ENCODE assay signal across 22 mouse cellular contexts in the genomic region with DNA sequence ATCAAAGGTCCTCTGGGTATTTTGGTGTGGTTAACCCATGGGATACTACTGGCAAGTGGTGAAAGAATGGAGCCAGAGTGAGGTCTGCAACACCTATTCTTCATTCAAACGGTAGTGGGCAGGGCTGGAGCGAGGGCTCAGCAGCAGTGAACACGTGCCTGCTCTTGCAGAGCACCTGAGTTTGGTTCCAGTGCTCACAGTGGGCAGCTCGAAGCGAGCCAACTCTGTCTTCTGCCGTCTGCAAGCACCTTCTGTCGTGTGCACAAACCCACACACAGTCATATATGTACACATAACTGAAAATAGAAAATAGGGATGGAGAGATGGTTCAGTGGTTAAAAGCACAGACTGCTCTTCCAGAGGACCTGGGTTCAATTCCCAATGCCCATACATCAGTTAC.
DNase-seq lines count a peak whose midpoint lies in the region; ATAC-seq and TF ChIP-seq lines count a peak whose summit lies in the region.
"Had no signal": no experiment of that assay in that cellular context is flagged by ENCODE, and none has a peak within 500 bp of the region (broad histone marks: within the 10 kb centered on the region; RNA-seq: fewer than 3 reads in every experiment).

No protein-coding gene starts in this region.

- WGBS in cerebellum, adult 2 months = 18% methylated on average over 7 of the region's 7 CpGs
- WGBS in intestine, postnatal 0 days = 86% methylated on average over 7 of the region's 7 CpGs

- no peaks in the 10 kb centered on the region; the same call in 1 of the 2 replicates for H3K4me1 ChIP-seq in cerebellum, adult 2 months (ENCODE audit: control insufficient read depth, insufficient read depth, low read length)
- H3K4me1 ChIP-seq in intestine, postnatal 0 days (replicated peaks; ENCODE audit: control insufficient read depth, insufficient read depth, low read length) = no peaks in the 10 kb centered on the region
- H3K4me1 ChIP-seq: embryonic facial prominence, embryonic 10.5 days; forebrain, embryonic 15.5 days; heart, embryonic 15.5 days; intestine, embryonic 15.5 days had no signal

- TF ChIP-seq CTCF in cerebellum, adult 2 months (IDR thresholded peaks at IDR 0.05; ENCODE audit: borderline replicate concordance, insufficient read depth, low read depth, low read length) = peak; percentile 29; the same call in 1 of the 2 replicates
- no peak for TF ChIP-seq CTCF in intestine, postnatal 0 days (IDR thresholded peaks at IDR 0.05; ENCODE audit: low read depth)

- DNase-seq in left cerebral cortex, postnatal 4 days = peak; percentile 65
- no peak for DNase-seq in left cerebral cortex, adult 18-20 months (ENCODE audit: low spot score in 2 of 2)
- peak; percentile 37 to 69 for DNase-seq in cerebellum, adult 2 months
- DNase-seq in cerebellum, postnatal 10 days = peak; percentile 88 to 93
- no peak for DNase-seq in thymus, postnatal 0 days (ENCODE audit: low spot score)
- no peak for DNase-seq in kidney, adult 11 months
- DNase-seq: adrenal gland, adult 2 months; adrenal gland, postnatal 25 days; gastrocnemius, postnatal 10 days; heart, adult 2 months; heart, postnatal 14 days; kidney, adult 8-10 months had no signal

- intact Hi-C loops in left cerebral cortex, postnatal 4 days (cut with DNase I) = no loop called here

- H3K36me3 ChIP-seq in intestine, postnatal 0 days (ENCODE audit: control insufficient read depth, insufficient read depth) = no peaks in the 10 kb centered on the region
- H3K36me3 ChIP-seq: embryonic facial prominence, embryonic 10.5 days; forebrain, embryonic 10.5 days; forebrain, embryonic 15.5 days; heart, embryonic 15.5 days; hindbrain, embryonic 10.5 days; intestine, embryonic 15.5 days had no signal

- no peaks in the 10 kb centered on the region for H3K9me3 ChIP-seq in intestine, postnatal 0 days (ENCODE audit: control insufficient read depth)
- H3K9me3 ChIP-seq: embryonic facial prominence, embryonic 10.5 days; forebrain, embryonic 10.5 days; forebrain, embryonic 15.5 days; heart, embryonic 15.5 days; intestine, embryonic 15.5 days had no signal

- H3K4me3 ChIP-seq in cerebellum, adult 2 months (replicated peaks; ENCODE audit: insufficient read depth, low read depth, low read length) = no peak overlapping the region
- H3K4me3 ChIP-seq in intestine, postnatal 0 days (ENCODE audit: low read depth, low read length) = no peak overlapping the region
- H3K4me3 ChIP-seq: embryonic facial prominence, embryonic 10.5 days; erythroblast, embryonic 14.5 days; forebrain, embryonic 10.5 days; forebrain, embryonic 15.5 days; heart, adult 2 months; heart, embryonic 15.5 days; hindbrain, embryonic 10.5 days; intestine, embryonic 15.5 days had no signal

- H3K9ac ChIP-seq in intestine, postnatal 0 days (ENCODE audit: low read depth, low read length) = no peak overlapping the region
- H3K9ac ChIP-seq: forebrain, embryonic 15.5 days; heart, embryonic 15.5 days; hindbrain, embryonic 14.5 days; intestine, embryonic 15.5 days had no signal

- no peak overlapping the region for H3K4me2 ChIP-seq in intestine, postnatal 0 days (replicated peaks; ENCODE audit: low read depth)
- H3K4me2 ChIP-seq: forebrain, embryonic 15.5 days; heart, embryonic 11.5 days; heart, embryonic 15.5 days; hindbrain, embryonic 14.5 days; intestine, embryonic 15.5 days had no signal

- TF ChIP-seq POLR2A in cerebellum, adult 2 months (IDR thresholded peaks at IDR 0.05; ENCODE audit: borderline replicate concordance, insufficient read depth, low read length) = no peak

- no peak for ATAC-seq in intestine, postnatal 0 days
- ATAC-seq: forebrain, embryonic 15.5 days; intestine, embryonic 15.5 days had no signal

- no peak overlapping the region for H3K27ac ChIP-seq in cerebellum, adult 2 months (ENCODE audit: insufficient read depth, low read length)
- no peak overlapping the region for H3K27ac ChIP-seq in intestine, postnatal 0 days (ENCODE audit: low read depth, low read length)
- H3K27ac ChIP-seq: embryonic facial prominence, embryonic 10.5 days; forebrain, embryonic 10.5 days; forebrain, embryonic 15.5 days; heart, adult 2 months; heart, embryonic 15.5 days; hindbrain, embryonic 10.5 days; hindbrain, embryonic 14.5 days; intestine, embryonic 15.5 days had no signal

- no peaks in the 10 kb centered on the region for H3K27me3 ChIP-seq in cerebellum, adult 2 months (ENCODE audit: control insufficient read depth, insufficient read depth, low read length)
- H3K27me3 ChIP-seq in intestine, postnatal 0 days (replicated peaks; ENCODE audit: control insufficient read depth, insufficient read depth, low read length) = no peaks in the 10 kb centered on the region
- H3K27me3 ChIP-seq: forebrain, embryonic 15.5 days; heart, embryonic 15.5 days; intestine, embryonic 15.5 days had no signal

Comparison
In these comparisons a context has a peak if more than half of its experiments do, and no peak if none do; other contexts are left out.
1. DNase-seq: peak in left cerebral cortex, postnatal 4 days (single experiment), cerebellum, adult 2 months (2 of 2) and cerebellum, postnatal 10 days (2 of 2); none in left cerebral cortex, adult 18-20 months (0 of 2), thymus, postnatal 0 days (single experiment) and kidney, adult 11 months (single experiment).